Mouse (Mus musculus) heart, adult 11 months (tissue): Measurements from ENCODE around the gene Tmem128.

ENCODE experiments used
- DNase-seq: peaks from one replicate; pipeline ENCODE4 v3.0.0; 2022

Tmem128 gene

DNA sequence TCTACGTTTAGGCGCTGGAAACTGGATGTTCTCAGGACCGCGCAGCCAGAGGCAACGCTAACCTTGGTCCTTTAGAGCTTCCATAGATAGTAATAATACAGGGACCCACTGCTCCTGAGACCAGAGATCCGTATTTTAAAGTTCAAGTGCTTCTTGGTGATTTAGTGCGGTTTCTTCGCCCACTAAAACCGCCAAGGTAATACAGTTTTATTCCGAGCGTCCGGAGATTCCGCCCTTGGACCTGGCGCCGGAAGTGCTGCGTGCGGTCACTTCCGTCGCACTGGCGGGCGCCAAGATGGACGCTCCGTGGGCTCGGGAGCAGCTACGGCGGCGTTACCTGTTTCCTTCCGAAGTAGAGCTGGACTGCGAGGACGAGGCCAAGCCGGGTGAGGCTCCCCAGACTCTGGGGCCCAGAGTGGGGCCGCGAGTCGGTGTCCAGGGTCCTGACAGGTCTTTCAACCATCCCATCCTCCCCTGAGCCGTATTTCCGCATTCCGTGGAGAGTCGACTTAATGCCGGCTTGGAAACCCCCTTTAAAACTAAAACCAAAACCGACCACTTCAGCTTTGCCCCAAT is at the start of gene Tmem128:
Gene Tmem128, plus strand, starts transcription at position 79 of the 576 bp plus-strand sequence.
- DNase-seq: peak; percentile 95

DNA sequence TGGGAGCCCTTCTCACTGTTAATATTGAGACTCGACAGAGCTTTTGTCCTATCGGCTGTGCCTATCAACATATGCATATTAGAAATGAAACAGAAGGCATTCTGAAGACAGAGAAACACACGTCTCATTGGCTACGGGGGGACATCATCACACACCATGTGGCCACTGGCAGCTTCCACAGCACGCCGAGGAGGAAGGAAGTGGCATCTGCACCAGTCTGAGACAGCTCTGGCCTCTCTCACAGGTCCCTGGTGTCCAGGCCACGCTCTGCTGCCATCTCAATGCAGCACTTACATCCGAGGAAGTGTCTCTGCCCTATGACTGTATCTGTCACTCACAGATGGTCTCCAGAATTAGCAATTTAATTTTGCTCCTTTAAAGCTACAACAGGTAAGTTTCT is 48.3 kb upstream of the Tmem128 start:
- DNase-seq: no peak

DNA sequence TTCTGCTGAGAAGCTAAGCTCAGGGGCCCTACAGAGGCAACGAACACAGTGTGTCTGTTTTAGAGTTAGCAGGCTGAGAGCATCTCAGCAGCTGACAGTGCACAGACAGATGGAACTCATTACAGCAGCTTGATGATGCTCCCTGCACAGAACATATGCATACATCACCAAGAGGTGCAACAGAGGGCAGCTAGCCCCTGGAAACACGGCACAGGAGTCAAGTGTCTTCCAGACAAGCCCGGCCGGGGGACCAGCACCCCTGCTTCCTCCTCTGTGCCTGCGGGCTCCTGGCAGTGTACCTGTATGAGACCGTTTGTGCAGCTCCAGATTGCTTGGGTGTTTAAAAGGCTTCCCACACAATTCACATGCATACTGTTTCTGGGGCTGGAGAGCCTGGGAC is 47.0 kb upstream of the Tmem128 start:
- DNase-seq: no peak

DNA sequence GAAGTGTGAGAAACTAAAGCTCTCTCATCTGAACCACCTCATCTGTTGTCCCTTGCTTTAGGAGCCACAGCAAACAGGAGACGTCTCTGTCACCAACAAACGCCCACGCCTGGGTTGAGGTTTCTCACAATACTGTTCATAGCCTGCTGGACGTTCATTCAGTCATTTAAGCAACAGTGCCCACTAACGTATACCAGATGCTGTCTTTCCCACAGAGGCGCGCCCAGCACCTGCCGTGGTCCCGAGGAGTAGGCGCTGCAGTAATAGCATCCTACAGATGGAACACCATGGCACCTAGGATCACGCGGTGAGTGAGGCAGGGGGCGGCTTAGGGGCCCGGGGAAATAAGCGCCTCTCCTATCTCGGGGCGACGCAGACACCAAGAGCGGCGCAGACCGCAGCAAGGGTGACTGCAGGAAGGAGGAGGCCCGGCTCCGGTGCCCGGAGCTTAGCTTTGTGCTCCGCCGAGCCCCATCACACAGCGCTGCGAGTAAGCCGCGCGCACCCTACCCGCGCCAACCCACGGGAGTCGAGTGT is 40.1 kb upstream of the Tmem128 start:
- DNase-seq: no peak

DNA sequence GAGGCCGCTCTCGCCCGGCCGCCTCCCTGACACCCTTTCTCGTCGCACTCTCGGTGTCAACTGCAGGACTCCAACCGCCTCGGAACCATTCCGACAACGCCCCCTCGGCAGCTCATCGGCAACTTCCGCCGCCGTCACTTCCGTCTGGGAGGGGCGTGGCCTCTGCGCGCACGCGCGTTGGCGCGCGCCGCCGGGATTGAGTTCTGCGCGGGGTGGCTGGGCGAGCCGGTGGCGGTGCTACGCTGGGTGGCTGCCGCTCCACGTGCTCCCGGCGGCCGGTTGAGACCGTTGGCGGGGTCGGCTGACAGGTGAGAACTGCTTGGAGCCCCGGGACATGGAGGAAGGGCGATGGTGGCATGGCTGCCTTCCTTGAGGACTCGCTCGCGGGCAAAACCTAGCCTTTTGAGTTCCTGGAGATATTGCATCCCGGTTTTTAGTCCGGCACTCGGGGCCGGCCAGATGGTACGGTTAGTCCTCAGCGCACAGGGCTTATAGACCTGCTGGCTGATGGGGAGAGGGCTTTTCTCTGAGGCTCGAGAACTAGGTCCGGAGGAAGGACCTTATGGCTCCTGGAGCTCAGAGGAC is 39.6 kb upstream of the Tmem128 start, which contains the start of the genes Zbtb49 and Lyar:
Gene Zbtb49, minus strand, starts transcription at position 130 of the 585 bp plus-strand sequence.
Gene Lyar, plus strand, starts transcription at position 143 of the 585 bp plus-strand sequence.
- peak; percentile 99 for DNase-seq

DNA sequence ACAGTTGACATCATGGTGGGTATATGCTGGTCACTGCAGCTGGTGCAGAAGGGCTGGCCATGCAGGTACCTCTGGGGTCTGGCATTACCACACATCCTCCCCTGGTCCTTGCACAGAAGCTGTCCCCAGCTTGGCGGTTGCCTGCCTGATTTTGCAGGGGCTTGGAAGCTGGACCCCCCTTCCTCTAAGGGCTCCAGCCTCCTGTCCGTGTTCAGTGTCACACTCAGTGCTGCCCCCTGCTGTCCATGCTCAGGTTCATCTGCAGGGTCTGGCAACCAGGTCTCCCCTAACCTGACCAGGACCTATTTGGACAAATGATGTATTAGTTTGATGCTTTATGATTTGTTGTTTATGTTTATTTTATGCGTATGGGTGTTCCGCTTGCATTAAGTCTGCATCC is 24.6 kb upstream of the Tmem128 start:
- peak; percentile 92 for DNase-seq

DNA sequence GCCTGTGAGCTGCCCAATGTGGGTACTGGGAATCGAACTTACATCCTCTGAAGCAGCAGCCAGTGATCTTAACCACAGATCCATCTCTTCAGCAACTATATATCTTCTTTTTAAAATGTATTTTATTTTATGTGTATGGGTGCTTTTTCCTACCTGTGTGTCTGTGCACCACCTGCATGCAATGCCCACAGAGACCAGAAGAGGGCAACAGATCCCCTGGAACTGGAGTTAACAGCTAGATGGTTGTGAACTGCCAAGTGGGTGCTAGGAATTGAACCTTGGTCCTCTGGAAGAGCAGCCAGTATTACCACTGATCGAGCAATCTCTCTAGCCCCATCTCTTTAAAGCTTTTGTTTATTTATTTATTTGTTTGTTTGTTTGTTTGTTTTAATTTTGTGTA is 23.4 kb upstream of the Tmem128 start:
- DNase-seq: peak; percentile 76

DNA sequence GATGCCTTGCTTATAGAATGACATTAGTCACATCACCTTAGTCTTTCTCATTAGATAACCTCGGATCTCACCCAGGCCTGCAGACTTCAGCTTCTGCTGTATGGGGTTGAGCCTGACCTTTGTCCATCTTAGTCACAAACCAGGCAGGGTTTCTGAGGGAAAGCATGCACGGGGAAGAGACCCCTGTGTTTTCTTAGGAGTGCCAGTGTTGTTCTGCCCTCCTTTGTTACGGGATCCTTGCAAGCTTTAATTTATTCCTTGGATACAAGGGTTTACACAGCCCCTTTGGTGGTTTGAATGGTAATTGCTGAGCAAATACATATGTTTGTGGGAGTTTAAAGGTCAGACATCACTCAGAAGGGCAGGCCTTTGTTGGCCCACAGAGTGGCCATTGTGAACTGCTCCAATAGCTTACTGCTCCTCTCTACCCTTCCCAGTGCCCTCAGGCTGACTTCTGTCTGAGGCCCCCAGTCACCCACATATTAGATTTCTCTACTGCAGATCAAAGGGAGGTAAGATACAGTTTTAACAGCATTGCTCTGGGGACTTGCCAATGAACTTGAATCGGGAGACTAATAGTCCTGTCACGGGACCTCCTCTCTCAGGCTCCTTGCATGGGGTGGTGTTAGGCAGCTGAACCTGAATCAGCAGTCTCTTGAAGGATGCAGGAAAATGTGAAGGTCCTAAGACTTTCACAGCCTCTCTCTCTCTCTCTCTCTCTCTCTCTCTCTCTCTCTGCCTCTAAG is 19.1 kb upstream of the Tmem128 start:
- peak; percentile 82 for DNase-seq

DNA sequence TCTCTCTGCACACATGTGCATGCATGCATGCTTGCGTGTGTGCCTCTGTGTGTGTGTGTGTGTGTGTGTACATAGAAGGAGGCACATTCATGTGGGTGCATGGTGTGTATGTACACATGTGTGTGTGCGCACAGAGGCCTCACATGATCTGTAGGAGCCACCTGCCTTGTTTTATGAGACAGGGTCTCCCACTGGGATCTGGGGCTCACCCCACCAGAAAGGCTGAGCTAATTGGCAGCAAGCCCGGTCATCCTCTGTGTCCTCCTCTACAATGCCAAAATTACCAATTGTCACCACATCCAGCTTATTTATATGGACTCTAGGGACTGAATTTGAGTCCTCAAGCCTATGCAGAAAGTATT is 18.5 kb upstream of the Tmem128 start:
- DNase-seq: peak; percentile 75

DNA sequence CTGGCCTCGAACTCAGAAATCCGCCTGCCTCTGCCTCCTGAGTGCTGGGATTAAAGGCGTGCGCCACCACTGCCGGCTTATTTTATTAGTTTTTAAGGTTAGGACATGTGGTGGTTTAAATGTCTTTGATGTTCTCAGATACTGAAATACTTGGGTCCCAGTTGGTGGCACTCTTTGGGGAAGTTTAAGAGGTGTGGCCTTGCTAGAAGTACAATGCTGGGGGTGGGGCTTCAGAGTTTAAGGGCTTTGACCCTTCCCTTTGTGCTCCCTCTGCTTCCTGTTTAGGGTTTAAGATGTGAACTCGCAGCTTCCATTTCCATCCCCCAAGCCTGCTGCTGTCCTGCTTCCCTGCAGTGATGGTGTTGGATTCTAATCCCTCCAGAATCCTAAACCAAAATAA is 18.0 kb upstream of the Tmem128 start:
- DNase-seq: peak; percentile 58

DNA sequence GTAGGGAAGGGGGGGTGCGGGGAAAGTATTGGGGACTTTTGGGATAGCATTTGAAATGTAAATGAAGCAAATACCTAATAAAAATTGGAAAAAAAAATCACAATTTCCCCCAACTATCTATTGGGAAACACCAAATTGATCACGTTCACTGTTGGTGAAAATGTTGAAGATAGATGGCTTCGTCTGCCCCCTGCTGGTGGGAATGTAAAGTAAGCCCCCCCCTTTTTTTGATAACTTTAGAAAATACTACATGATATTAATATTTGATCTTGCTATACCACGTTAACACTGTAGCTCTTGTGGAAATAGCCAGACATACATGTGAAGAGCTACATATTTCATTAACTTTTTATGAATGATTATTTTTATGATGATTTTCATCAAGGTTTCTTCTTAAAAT is 4.8 kb upstream of the Tmem128 start:
- peak; percentile 40 for DNase-seq

DNA sequence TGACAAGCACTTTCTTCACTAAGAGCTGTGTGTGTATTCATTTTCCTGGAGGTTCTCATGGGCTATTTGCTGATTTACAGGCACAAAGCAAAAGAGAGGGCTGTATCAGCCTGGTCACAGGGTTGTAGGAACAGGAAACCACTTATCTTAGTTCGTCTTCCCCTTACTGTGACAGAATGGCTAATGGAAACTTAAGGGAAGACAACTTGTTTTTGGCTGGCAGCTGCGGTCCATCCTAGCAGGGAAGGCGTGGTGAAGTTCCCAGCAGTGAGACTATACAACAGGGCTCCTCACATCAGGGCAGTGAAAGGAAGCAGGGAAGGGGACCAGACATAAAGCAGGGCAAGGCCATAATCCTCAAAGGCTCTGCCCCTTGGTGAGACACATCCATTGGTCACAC is 4.3 kb upstream of the Tmem128 start:
- peak; percentile 86 for DNase-seq

DNA sequence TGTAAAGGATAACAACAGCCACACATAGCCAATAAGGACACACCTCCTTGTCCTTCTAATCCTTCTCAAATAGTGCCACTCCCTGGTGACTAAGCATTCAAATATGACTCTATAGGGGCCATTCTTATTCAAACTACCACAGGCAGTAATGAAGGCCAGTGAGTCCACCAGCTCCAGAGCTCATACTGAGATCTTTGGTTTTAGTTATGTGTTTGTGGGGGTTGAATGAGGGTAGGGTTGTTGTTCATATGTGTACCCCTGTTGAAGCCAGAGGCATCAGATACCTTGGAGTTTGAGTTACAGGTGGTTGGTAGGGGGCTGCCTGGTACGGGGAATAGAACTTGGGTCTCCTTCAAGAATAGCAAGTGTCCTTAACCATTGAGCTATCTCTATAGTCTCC is 3.4 kb upstream of the Tmem128 start:
- peak; percentile 58 for DNase-seq

DNA sequence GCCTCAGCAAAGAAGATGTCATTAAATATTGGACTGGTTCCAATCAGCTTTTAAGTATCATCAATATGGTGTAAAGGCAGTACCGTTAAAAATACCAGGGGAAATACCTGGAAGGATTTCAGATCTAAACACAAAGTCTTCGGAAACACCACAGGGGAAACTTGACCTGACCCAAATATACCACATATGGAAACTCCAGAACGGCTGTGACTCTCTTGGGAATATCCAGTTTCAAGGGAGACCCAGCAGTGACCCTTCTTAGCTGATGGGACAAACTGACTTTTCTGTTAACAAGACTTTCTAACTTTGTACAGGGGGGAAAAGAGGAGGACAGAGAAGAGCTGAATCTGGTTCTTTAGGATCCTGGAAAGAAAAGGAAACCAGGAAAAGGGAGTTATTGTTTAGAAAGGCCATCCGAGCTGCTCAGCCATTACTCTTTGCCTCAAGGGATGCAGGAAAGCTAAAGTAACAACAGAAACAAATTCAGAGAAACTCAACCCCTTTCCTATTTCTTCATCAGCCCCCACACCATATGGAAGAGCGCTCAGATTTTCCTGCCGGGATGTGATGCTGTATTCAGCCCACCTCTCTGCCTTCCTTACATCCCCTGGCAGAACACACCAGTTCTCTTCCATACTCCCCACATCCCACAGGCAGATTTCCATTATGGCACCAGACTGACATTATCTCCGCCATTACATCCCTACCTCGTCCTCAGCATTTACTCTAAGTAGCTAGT is 1.8 kb upstream of the Tmem128 start:
- DNase-seq: peak; percentile 63

DNA sequence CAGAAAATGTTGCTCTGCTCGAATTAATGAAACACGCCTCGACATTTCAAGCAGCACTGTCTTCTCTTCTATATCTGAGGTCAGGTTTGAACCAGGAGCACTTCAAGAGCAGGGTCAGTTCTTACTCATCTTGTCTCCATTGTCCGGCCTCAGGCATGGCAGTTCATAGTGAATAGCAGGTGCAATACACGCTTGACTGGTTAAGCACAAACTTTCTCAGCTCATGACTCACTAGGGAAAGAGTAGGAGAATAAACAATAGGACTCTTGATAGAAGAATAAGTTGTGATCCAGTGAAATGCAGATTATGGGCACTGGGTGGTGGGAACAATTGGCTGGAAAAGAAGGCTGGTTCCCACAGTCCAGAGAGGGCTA is 1.2 kb upstream of the Tmem128 start:
- peak; percentile 71 for DNase-seq

DNA sequence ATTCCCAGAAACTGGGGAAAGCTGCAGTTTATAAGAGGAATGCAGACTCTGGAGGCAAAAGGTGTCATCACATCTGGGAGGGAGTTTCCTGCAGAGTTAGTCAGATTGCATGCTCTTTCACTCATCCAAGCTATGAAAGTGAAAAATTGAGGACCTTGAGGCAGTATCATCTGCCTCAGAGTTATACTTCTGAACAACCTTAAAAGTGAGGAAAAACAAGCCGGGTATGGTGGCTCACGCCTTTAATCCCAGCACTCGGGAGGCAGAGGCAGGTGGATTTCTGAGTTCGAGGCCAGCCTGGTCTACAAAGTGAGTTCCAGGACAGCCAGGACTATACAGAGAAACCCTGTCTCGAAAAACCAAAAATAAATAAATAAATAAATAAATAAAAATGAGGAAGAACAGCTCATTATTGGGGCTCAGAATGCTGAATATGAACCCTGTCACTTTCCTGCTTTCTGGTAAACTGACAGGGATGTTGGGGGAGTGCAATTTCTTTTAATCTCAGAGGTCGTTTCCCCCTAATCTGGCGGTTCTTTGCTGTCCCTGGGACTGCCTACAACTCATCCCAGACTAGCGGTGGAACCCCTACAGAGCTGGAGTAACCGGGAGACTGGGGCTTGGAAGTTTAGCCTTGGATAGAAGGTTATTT is 404 bp upstream of the Tmem128 start:
- peak; percentile 62 for DNase-seq

DNA sequence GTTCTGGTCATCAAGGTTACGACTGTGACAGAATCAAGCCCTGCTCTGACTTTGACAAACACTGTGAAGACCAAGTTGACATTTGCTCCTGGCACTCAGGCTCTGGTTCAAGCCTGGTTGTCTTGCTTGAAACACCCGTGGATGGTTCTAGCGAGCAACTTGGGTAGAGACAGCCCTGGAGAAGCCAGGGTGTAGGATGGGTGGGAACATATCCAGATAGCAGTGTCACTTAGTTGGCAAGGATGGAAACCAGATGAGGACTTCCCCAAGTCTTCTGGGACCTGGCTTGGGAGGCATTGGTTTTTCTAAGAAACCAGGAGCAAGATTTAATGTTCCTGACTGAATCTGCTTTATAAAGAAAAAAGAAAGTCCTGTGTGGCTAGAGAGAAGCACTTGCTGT is 11.0 kb downstream of the Tmem128 start:
- DNase-seq: no peak

DNA sequence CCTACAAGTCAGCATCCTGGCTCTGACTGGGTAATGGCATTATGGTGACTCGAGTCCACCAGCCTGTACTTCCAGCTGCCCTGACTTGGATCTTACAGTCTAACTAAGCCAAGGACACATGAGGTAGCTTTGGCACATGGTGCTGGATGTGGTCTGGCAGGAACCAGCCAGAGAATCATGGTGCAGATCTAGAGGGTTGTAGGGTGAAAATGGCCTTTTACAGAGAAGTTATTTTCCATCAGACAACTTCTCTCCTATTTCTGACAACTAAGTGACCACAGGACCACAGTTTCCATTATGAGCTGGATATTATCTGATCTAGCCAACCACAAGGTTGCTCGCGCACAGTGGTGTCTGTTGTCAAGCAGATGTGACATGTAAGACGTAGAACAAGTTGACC is 13.8 kb downstream of the Tmem128 start:
- peak; percentile 54 for DNase-seq

DNA sequence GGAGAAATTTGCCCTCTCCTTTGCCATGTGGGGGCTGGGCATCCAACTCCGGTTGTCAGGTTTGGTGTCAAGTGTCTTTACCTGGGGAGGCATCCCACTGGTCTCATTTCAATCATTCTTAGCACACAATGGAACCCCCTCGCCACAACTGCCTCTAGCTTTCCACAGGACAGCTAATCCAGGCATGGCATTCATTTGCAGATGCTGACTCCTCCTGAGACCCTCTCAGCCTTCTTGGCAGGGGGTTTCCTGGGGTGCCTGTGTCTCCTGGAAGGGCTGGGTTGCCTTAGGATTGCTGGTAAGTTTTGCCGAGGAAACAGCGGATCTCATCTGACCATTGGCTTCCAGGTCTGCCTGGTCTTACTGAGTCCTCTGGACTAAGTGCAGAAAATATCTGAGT is 15.8 kb downstream of the Tmem128 start, which contains the start of gene Otop1:
Gene Otop1, plus strand, starts transcription at position 202 of the 400 bp plus-strand sequence.
- peak; percentile 74 for DNase-seq

DNA sequence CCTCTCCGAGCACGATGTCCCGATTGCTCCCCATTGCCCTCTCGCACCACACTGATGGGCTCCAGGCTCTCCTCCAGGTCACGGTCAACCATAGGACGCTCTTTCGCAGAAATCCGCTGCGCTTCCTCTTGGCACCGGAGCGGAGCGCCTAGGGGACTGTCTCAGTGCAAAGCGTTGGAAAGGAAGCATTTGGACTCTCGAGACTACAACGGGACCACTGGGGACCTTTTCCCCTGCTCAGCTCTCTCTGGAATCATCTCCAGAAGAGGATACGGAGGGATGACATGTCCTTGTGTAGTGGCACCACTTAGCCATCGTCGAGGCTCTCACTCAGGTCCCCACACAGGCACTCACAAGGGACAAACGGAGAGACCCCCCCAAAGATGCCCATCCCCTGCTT is 16.5 kb downstream of the Tmem128 start:
- DNase-seq: peak; percentile 52

DNA sequence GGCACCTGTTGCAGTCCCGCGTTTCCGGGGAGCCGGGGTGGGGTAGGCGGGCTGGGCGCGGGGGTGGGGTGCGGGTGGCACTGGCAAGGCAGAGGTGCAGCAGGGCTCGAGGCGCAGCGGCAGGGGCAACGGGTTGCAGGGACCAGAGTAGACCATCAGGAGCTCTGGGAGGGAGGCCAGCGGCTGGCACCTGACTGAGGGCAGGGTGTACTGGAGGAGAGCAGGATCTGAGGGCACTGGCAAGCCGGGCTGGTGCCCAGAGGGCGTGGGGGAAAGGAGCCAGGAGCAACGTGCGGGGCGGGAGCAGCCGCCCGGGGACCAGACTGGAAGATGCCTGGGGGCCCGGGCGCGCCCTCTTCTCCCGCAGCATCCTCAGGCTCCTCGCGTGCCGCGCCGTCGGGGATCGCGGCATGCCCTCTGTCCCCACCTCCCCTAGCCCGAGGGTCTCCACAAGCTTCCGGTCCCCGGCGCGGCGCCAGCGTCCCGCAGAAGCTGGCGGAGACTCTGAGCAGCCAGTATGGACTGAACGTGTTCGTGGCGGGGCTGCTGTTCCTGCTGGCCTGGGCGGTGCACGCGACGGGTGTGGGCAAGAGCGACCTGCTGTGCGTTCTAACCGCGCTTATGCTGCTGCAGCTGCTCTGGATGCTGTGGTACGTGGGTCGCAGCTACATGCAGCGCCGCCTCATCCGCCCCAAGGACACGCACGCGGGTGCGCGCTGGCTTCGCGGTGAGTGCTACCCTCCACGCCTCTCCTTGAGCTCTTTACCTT is 17.3 kb downstream of the Tmem128 start:
- DNase-seq: no peak
